Mouse (Mus musculus) liver, adult (tissue): ENCODE measurements around the gene Cd247.

Experiments
- GATA4 ChIP-seq: IDR thresholded peaks from 2 replicates; pipeline ENCODE4 v1.6.1; 2014; ENCODE audit warnings: mild to moderate bottlenecking, low read length; ENCODE audit not compliant: insufficient replicate concordance

Gene Cd247

GRCm38 (mm10) chr1:165875520-165876284 lies 87.2 kb downstream of the Cd247 start:
- TF ChIP-seq GATA4 = no peak

DNA sequence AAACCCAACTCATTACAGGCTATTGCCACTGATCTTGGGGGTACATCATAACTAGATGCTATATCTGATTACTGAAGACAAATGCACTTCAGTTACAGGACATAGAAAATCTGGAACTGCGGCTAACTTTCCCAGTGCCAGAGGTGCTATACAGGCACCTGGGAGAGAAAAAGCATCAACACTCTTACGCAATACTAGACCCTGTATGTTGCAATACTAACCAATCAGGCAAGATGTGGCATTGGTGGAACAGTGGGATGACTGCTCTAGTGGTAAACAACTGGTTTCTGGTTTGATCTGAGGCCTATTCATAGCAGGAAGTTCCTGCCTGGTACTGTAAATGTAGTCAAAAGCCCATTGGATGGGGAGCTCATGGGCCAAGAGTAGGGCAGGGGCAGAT lies 90.3 kb downstream of the Cd247 start:
- TF ChIP-seq GATA4 = no peak

DNA sequence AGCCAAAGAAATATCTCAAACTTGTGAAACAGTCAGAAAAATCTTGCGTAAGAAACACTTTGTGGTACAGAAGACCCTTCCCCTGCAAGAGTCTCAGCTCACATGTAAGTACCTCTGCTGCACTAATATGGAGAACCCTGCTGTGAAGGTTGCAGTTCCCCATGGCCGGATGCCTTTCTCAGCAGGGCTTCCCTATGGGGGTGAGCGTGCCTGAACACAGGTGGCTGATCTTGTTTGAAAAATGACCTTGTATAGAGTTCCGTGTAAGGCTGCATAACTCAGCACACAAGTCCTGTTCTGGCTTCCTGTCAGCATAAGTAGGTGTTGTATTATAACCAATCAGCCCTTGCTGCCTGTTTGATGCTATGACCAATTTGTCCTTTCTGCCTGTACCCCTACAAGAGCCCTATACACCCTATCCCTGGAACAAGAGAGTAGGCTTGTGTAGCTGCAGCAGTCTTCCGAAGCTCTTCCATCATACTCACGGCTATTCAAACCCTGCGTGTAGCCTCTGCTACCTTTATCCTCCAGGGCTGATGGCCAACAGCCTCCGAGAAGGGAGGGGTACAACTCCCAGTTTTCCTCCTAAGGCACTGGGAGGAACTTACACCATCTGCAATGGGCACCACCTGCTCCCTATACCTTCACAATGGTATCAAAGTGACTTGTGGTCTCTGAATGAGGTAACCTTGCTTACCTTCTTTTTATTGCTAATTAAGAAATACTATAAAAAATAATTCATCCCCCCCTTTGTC lies 93.8 kb downstream of the Cd247 start:
- no peak for TF ChIP-seq GATA4

- TF ChIP-seq GATA4 = no peak
Measured at GRCm38 (mm10) chr1:165891686-165892085, 103.2 kb downstream of the Cd247 start.

- no peak for TF ChIP-seq GATA4
Measured at GRCm38 (mm10) chr1:165903596-165903995, 115.1 kb downstream of the Cd247 start.

GRCm38 (mm10) chr1:165908153-165908552 lies 119.7 kb downstream of the Cd247 start:
- no peak for TF ChIP-seq GATA4

DNA sequence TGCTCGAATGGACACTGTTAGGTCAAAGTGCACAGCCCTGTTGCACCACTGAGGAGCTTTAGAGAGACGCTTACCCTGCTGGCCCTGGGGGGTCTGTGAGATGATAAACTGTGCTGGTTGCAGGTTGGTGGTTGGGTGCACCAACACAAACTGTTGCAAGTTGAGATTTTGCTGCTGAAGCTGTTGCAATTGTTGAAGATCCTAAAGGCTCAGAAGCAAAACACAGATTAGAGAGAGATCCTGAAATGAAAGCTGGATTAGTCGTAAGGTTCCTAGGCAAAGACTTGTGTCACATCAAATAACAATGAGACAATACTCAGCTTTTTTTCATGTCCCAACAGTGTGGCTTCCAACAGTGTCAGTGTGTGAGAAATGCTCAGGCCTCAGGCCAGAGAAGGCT lies 120.3 kb downstream of the Cd247 start:
- TF ChIP-seq GATA4 = no peak

- no peak for TF ChIP-seq GATA4
Measured at GRCm38 (mm10) chr1:165909471-165909870, 121.0 kb downstream of the Cd247 start.

DNA sequence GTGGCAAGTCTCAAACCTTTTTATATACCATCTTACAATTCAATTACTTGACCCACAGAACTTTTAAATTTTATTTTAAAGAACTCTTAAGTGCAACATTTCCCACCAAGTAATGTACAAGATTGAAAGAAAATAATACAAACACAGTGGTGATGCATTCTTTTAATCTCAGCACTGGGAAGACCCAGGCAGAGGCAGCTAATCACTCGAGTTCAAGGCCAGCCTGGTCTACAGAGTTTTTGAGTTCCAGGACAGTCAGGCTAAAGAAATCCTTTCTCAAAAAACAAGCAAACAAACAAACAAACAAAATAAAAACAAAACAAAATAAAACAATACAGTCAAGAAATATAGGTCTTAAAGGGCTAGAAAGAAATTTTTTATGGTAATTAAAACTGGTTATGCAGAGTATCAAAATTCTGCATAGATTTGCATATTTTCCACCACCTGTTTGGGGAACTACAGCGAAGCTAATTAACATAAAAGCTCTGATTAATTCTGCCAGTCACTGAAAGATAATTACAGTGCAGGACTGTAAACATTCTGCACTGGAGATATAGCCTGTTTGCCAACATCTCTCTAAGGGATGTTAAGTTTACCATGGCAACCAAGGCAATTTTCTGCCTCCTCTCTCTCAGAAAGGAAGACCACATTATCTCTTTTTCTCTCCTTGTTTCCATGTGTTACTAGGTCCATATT lies 125.4 kb downstream of the Cd247 start:
- TF ChIP-seq GATA4 = no peak

- no peak for TF ChIP-seq GATA4
Measured at GRCm38 (mm10) chr1:165914416-165914801, 125.9 kb downstream of the Cd247 start.

DNA sequence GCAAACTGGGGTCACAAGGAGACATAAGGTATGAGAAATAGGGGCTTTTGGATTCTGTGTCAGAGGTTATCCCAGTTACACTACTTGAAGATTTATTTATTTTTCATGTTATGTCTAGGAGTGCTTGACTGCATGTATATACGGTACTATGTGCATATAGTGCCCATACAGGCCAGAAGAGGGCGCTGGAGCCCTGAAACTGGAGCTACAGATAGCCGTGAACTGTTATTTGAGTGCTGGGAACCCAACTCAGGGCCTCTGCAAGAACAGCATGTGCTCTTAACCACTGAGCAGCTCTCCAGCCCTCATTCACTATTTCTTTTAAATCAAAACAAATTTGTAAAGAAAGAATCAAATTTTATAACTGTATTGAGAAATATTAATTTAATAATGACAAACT lies 132.5 kb downstream of the Cd247 start:
- no peak for TF ChIP-seq GATA4

DNA sequence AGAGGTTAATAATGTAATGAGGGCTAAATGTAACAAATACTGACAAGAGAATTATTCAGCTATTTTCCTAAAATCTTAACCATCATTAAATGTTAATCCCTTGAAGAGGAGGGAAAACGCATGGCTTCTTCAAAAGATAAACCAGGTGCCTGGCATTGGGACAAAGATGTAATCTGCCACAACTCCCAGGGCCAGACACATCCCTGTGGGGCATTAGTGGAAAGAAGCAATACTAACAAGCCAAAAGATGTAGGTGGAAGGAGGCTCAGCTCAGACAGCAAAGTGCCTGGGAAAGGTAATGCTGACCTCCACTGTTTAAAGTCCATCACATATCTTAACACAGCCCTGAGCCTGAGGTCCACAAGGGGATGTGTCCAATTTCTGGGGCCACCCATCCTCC lies 134.0 kb downstream of the Cd247 start:
- no peak for TF ChIP-seq GATA4

DNA sequence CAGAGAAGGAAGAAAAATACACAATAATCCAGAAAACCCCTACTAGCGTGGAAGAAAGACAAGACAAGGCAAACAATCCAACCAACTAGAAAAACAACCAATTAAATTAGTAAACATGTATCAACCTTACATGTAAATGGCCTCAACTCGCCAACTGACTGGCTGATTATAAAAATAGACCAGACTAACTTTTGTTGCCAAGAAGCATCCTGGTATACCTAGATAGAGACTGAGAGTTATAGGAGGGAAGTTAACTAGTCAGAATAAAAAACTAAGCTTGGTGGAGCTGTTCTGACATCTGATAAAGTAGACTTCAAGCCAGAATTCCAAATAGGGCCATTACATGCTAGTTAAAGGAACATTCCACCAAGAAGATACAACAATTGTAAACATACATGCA lies 136.7 kb downstream of the Cd247 start:
- TF ChIP-seq GATA4 = no peak
